Mouse (Mus musculus): Measurements from ENCODE around the gene Cdc20.

The Cdc20 gene

GRCm38 (mm10) chr4:118436820-118437603, at the start of gene Cdc20:
TSS of gene Cdc20 (minus strand) at chr4:118437352.
- DNase-seq (ENCODE audit: low read depth, low spot score) = peak; percentile 99

DNA sequence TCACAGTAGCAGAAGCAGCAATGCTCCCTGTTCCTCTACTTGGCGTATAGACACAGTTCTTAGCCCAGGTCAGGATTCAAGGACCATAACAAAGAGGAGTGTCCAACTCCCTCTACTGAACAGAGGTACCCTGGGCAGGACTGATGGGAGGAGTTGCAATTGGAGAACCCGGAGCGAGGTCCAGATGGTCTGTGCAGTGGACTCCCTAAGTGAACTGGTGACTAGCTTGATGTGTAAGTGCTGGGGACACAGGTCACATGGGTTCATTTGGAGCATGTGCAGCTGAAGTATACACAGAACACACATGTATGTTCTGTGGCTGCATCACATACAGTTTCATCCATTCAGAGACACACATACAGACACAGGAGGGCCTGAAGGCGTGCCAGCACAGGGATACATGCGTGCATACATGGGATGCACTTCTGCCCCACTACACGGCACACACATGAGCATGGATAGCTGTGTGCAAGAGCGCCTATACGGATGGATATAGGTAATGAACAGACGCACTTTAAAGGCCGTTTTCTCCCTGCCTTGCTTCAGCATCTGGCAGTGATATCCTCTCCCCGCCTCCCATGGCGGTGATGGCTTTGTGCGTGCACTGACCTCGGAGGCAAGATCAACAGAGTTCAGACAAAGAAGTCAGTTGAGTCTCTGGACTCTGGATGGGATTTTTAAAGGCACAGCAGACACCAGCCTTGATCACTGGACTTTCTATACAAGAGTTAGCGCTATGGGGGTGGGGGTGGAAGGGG, 39.8 kb upstream of the Cdc20 start:
- no peak for DNase-seq (ENCODE audit: low read depth, low spot score)

GRCm38 (mm10) chr4:118472687-118473086, 35.5 kb upstream of the Cdc20 start:
- DNase-seq (ENCODE audit: low read depth, low spot score) = no peak

DNA sequence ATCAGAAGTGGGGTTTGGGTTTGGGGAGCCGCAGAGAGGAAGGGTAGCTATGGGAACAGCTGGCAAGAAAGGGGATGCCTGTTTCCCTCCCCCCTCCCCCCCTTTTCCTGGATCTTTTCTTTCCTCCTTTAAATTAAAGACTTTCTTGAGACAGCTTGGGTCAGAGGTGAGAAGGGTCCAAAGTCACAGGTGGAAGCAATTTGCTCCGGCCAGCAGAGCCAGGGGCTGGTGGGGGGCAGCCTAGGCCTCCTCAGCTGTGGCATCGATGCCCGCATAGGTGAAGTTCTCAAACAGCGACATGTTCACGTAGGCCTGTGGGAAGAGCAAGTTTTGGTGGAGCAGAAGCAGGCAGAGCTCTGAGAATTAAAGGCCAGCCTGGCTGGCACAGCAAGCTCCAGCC, 34.1 kb upstream of the Cdc20 start:
- no peak for DNase-seq (ENCODE audit: low read depth, low spot score)

DNA sequence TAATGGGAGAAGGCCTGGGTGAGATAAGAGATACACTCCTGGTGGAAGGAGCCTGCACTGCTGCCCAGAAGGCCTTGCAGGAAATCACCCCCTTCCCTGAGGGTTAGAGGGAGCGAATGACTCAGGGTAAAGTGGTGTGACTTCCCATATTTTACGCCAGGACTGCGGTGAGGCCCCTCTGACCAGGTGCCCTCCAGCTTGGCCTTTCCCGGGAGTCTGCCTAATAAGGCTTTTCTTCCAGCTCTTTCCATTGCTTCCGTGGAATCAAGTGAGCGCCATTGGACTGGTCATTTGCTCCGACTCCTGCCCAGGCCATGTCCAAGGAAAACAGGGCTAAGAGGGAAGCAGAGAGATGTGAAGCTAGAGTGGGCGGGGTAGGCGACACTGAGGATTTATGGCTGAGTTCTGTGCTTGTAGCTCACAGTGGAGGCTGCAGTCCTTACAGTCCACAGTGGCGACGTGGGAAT, 28.6 kb upstream of the Cdc20 start:
- peak; percentile 67 for DNase-seq (ENCODE audit: low read depth, low spot score)

- no peak for DNase-seq (ENCODE audit: low read depth, low spot score)
Measured at GRCm38 (mm10) chr4:118464956-118465355, 27.8 kb upstream of the Cdc20 start.

- no peak for DNase-seq (ENCODE audit: low read depth, low spot score)
Measured at GRCm38 (mm10) chr4:118457345-118457975, 20.3 kb upstream of the Cdc20 start, which contains the start of gene Mpl. TSS of gene Mpl (minus strand) at chr4:118457513.

GRCm38 (mm10) chr4:118446415-118447153, 9.4 kb upstream of the Cdc20 start:
- DNase-seq (ENCODE audit: low read depth, low spot score) = no peak

- DNase-seq (ENCODE audit: low read depth, low spot score) = no peak
Measured at GRCm38 (mm10) chr4:118445781-118446414, 8.7 kb upstream of the Cdc20 start.

DNA sequence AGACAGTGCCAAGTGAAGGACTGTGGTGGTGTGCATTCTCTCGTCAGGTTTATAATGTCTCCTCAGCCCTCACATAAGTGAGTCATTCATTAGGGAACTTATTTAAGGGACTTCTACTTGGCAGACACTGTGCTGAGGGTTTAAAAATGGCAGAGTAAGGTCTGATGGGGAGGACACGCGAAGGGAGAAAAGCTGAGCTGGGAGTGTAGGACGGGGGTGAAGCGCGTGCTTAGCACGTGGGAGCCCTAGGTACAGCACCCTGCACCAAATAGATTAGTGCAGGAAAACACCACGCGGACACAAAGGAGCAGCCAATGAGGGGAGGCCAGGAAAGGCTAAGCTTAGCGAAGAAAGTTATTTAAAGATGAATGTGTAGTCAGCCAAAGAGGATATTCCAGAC, 7.9 kb upstream of the Cdc20 start:
- no peak for DNase-seq (ENCODE audit: low read depth, low spot score)

DNA sequence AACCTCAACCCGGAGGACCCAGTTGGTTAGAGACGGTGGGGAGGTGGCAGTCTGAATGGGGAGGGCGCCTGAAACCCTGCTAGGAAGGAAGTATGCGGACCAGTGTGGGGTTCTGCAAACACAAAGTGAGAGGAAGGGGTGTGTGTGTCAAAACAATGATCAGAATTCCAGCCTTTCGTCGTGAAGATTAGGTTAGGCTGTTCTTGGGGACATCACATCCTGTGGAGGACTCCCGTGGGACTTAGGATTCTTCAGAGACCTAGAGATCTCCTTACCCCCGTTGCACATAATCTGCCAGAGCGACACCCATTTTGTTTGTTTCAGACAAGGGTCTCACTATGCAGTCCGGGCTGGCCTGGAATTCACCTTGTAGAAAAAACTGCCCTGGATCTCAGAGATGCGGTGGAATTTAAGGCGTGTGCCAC, 689 bp upstream of the Cdc20 start:
- peak; percentile 41 for DNase-seq (ENCODE audit: low read depth, low spot score)

- no peak for DNase-seq (ENCODE audit: low read depth, low spot score)
Measured at GRCm38 (mm10) chr4:118432332-118432731, 4.8 kb downstream of the Cdc20 start.

DNA sequence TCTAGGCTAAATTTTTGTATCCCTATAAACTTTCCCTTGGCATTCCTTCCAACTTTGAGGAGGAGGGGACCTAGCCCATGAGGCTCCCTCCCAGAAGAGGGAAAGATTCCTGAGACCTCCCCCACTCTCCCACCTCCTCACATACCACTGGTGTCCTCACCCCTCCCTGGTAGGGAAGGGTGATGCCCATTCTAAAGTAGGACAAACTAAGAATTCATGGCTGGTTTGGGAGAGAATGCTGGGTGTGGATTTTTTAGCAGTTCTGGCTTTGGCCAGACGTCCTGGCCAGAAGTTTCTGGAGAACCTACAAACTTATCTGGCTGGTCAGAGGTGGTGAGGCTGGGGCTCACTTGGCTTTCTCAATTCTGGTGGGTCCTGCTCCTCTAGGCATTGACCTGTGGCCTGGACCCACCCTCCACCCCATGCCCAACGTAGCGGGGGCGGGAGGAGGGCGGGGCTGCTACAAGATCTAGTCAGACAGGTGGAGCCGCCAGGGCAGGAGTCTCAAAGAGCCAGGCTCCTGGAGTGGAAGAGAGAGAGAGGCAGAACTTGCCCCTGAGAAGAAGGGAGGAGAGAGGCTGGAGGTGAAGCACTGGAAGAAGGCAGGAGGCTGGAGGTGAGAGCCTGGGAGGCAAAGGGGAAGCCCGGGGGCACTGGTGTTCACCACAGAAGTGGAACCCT, 7.8 kb downstream of the Cdc20 start:
- DNase-seq (ENCODE audit: low read depth, low spot score) = no peak

DNA sequence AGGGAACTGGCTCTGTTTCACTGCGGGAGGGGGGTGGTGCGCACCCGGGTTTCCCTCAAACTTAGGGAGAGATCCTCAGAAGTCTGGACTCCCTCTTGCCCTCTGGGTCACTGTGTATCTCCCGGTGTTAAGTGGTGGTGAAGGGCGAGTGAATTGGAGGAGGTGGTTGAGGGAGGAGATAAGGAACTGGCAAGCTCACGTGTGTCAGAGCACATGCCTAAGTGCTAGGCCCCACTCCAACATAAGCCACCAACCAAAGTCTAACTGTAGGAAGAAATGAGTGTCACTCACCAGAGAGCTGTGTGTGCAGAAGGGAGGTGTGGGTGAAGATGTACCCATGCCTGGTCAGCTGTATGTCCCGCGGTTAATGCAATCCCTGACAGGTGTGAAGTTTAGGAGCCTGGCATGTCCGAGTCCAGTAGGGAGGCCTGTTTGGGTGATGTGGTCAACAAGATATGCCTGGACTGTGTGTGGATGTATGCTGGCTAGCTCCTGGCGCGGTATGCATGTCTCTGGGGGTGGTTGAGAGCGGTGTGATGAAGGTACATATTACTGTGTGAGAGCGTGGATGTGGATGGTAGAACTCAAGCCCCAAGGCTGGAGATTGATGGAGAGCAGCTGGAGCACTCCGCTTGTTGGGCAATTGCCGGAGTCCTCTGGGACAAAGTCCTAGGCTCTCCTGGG, 8.5 kb downstream of the Cdc20 start:
- DNase-seq (ENCODE audit: low read depth, low spot score) = peak; percentile 61

DNA sequence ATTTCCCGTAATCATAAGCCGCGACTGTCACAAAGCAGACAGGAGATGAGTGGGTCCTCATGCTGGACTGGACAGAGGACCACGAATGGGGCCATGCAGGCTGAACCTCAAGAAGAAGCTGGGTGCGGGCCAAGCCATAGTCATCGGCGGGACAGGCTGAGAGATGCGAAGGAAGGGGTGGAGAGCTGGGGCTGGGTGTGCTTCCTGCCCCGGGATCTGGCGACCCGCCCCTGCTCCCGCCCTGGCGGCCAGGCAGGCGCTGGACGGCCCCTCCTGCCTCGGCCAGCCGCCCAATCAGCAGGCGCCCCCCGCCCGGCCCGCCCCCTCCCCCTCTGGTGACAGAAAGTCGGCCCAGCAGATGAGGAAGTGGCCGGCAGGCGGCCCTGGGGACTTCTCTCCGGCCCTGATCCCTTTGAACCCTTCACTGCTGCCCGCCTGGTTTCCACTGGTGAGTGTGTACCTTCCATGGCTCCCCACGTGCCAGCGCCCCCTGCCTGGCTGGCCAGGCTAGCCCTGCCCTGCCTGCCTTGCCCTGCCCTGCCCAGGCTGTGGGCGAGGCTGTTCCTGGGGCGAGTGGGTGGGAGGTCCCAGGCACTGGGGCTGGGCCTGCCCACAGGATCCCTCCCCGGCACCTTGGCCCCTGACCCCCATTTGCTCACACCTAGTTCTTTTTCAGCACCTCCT, 9.2 kb downstream of the Cdc20 start, which contains the start of gene Elovl1:
Gene Elovl1 (plus strand): TSS at position 326 of the 684 bp plus-strand sequence.
- peak; percentile 90 for DNase-seq (ENCODE audit: low read depth, low spot score)

- peak; percentile 80 for DNase-seq (ENCODE audit: low read depth, low spot score)
Measured at GRCm38 (mm10) chr4:118427415-118427767, 9.8 kb downstream of the Cdc20 start.

DNA sequence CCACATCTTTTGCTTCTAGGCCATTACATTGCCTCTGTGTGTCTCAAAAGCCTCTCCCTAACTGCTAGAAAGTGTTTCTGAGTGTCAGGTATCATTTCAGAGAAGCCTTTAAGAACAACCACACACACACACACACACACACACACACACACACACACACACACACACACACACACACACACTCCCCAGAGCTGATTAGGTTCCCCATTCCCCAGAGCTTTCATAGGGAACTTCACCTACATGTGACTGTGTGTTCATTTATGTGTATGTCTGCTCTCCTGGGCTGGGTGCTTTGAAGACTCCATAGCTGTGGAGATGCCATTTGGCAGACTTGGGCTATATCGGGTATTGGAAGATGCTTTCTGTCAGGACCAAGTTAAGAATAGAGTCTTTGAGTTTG, 11.8 kb downstream of the Cdc20 start:
- no peak for DNase-seq (ENCODE audit: low read depth, low spot score)

DNA sequence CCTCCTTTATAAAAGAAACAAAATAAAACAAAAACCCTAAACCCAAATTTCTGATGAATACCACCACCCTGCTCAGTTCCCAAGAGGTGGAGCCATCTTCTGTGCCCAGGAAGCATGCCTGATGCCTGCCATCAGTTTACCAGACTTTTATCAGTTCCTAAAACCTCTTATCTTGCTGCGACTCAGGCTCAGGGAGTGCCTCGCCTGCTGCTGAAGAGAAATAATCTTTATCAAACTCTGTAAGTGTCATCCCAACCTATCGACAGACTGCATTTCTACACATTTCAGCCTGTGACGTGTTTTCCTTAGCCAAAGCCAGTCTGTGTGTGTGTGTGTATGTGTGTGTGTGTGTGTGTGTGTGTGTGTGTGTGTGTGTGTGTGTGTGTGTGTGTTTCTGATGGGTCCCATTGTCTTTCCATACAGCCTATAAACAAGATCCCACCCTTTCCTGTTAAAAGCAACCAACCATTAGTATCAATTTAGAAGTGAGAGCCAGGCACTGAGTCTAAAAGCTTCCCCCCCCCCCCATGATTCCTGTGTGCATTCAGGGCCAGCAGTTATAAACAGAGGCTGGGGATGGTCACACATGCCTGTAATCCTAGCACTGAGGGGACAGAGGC, 12.5 kb downstream of the Cdc20 start:
- DNase-seq (ENCODE audit: low read depth, low spot score) = no peak

DNA sequence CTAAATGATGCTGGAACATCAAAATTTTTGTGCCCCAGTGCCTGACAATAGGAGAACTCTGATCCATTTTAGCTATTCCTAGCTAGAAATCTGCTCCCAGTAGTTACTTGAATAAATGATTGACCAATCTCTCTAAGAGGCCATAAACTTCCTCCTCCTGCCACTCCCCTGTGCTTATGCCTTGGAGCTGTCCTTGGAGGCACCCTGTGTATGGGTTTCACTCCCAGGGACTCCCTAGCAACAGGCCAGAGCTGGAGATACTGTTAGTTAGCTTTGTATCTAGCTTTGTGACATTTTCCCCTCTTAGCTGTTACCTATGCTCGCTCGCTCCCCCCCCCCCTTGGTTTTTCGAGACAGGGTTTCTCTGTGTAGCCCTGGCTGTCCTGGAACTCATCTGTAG, 15.8 kb downstream of the Cdc20 start:
- no peak for DNase-seq (ENCODE audit: low read depth, low spot score)
